Mouse (Mus musculus) spleen, postnatal 36 days (tissue): ENCODE data around the gene Ctse.
"Not testable (repeated sequence)": the region's sequence is repeated elsewhere in the genome, so short reads cannot be mapped to it uniquely, and the experiment has no call there.

Experiments used
- DNase-seq, 2 experiments: peaks; one replicate each; pipeline ENCODE4 v3.0.0; 2022; ENCODE audit warnings: low spot score in 2 of 2, mixed read lengths in 1 of 2

The Ctse gene

GRCm38 (mm10) chr1:131637791-131638540 lies at the start of gene Ctse:
TSS of gene Ctse (plus strand) at chr1:131638306.
- peak; percentile 67 to 82 for DNase-seq

GRCm38 (mm10) chr1:131598905-131599304 lies 39.2 kb upstream of the Ctse start, which contains the start of gene Avpr1b:
TSS of gene Avpr1b (plus strand) at chr1:131599239.
- no peak for DNase-seq

GRCm38 (mm10) chr1:131600314-131600713 lies 37.8 kb upstream of the Ctse start:
- DNase-seq: no peak

- DNase-seq: no peak
Observed at GRCm38 (mm10) chr1:131606719-131607118, 31.4 kb upstream of the Ctse start.

GRCm38 (mm10) chr1:131612556-131613155 lies 25.4 kb upstream of the Ctse start:
- DNase-seq: peak in 1 of 2 experiments; percentile 23

GRCm38 (mm10) chr1:131613361-131614133 lies 24.6 kb upstream of the Ctse start:
- peak; percentile 77 to 85 for DNase-seq

- no peak for DNase-seq
Observed at GRCm38 (mm10) chr1:131614641-131615040, 23.5 kb upstream of the Ctse start.

- DNase-seq: no peak
Observed at GRCm38 (mm10) chr1:131616131-131616530, 22.0 kb upstream of the Ctse start.

GRCm38 (mm10) chr1:131616546-131617220 lies 21.4 kb upstream of the Ctse start:
- peak in 1 of 2 experiments; percentile 51 for DNase-seq

- no peak for DNase-seq
Observed at GRCm38 (mm10) chr1:131618576-131618975, 19.5 kb upstream of the Ctse start.

GRCm38 (mm10) chr1:131619348-131619747 lies 18.8 kb upstream of the Ctse start:
- DNase-seq: no peak

GRCm38 (mm10) chr1:131623644-131624043 lies 14.5 kb upstream of the Ctse start:
- DNase-seq: no peak

- DNase-seq: no peak
Observed at GRCm38 (mm10) chr1:131624175-131624835, 13.8 kb upstream of the Ctse start.

GRCm38 (mm10) chr1:131626200-131626599 lies 11.9 kb upstream of the Ctse start:
- no peak for DNase-seq

GRCm38 (mm10) chr1:131632216-131632615 lies 5.9 kb upstream of the Ctse start:
- not testable (repeated sequence) for DNase-seq

- DNase-seq: no peak
Observed at GRCm38 (mm10) chr1:131634495-131634894, 3.6 kb upstream of the Ctse start.

GRCm38 (mm10) chr1:131638541-131639421 lies 675 bp downstream of the Ctse start:
- no peak for DNase-seq

GRCm38 (mm10) chr1:131640062-131640461 lies 2.0 kb downstream of the Ctse start:
- no peak for DNase-seq

- peak in 1 of 2 experiments; percentile 0 for DNase-seq
Observed at GRCm38 (mm10) chr1:131641565-131641964, 3.5 kb downstream of the Ctse start.

- peak in 1 of 2 experiments; percentile 0 for DNase-seq
Observed at GRCm38 (mm10) chr1:131642251-131642650, 4.1 kb downstream of the Ctse start.
